Mouse (Mus musculus) adrenal gland, postnatal 10 days (tissue): Measurements from ENCODE around the gene Cep290. TPM values are rescaled to one million over a fixed set of nuclear protein-coding genes. Genes with fewer than 3 reads are reported as not detected.
"Not testable (repeated sequence)": the region's sequence is repeated elsewhere in the genome, so short reads cannot be mapped to it uniquely, and the experiment has no call there.

Experiments used
- DNase-seq: peaks from one replicate; pipeline ENCODE4 v3.0.0; 2021; ENCODE audit warnings: mixed read lengths
- long read RNA-seq, 2 experiments: library from polyadenylated mRNA; stranded (forward); transcript quantifications; one replicate each; pipeline ENCODE4 v2.0.0; 2021
- total RNA-seq, 2 experiments: library from RNA; stranded (reverse); gene quantifications; 2 replicates each; pipeline ENCODE4 v1.2.3; 2021

Cep290 gene
- 1 to 10 TPM; 6.5 to 7.9 TPM for total RNA-seq
- long read RNA-seq, experiment 1, partial matches to known transcripts: 2 of 5 reads
- long read RNA-seq, experiment 1, other reads (novel, unspliced or antisense): 3 of 5 reads
- long read RNA-seq, experiment 2: 0 reads

- DNase-seq: peak; percentile 92
These were observed at the start of gene Cep290, which contains the start of gene Tmtc3 for GRCm38 (mm10) chr10:100487097-100487978. Gene Cep290, plus strand, starts transcription at chr10:100487558. Gene Tmtc3, minus strand, starts transcription at chr10:100487350.

DNA sequence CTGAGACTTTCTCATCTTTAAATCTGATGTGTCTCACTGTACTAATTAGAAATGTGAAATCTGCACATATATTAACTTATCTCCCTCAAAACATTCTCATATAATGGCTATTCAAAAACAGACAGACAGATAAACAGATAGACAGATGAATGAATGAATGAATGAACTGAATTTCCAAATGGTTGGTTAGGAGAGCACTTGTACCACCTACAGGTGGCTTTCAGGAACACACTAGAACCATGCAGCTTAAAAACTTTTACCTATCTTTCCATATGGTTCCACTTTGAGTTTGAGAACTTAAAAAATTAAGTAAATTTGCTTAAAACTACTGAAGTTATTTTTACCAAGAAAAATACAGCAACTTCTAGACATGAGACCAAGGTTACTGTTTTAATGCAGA, 38.0 kb upstream of the Cep290 start:
- no peak for DNase-seq

DNA sequence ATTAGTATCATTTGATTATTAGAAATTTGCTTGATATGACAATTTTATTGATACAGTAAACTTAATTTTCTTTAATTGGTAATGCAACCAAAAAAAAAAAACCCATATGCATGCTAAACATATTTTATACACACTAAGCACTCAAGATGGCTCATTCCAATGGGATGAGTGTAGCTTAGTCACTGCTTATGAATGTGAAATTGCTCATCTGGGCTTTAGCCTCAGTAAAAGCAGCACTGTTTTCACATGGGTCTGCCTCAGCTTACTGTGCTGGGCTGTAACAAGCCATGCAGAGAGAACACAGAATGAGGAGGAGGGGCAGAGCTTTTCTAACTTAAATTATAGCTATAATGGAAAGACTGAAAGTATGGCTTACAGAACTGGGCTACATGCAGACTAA, 26.8 kb upstream of the Cep290 start:
- no peak for DNase-seq

DNA sequence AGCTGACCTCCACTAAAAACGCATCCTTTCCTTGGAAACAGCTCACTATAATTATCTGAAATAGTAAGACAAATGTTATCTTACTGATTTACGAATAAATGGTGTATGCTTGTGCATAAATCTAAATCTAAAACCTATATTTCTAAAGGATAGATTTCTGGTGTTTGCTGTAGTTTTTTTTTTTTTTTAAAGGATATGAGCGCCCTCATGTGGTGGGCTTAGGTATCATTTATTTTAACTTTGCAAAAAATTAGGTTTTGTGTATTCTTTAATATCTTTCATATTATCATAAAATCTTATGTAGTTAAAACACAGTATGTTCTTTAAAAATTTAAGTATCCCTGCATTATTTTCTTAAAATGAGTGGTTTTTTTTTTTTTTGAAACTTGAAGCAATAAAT, 12.3 kb upstream of the Cep290 start:
- no peak for DNase-seq

DNA sequence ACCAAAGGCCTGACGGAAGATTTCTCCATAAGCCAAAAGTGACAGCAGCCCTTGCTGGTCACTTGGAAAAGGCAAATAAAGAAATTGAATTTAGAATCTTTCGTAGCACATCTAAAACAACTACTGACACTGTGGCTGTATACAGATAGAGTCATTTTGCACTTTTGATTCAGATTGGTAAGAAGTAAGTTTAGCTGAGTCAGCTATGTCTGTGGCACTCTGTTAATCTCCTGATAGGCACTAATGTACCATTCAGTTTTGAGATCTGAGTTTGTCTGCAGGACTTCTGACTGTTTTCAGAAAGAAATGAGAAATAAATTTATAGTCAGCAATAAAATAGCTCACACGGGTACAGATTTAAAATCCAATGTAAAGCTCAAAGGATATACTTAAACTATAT, 7.8 kb upstream of the Cep290 start:
- DNase-seq: no peak

- no peak for DNase-seq
These were observed 659 bp upstream of the Cep290 start for GRCm38 (mm10) chr10:100486701-100487096.

DNA sequence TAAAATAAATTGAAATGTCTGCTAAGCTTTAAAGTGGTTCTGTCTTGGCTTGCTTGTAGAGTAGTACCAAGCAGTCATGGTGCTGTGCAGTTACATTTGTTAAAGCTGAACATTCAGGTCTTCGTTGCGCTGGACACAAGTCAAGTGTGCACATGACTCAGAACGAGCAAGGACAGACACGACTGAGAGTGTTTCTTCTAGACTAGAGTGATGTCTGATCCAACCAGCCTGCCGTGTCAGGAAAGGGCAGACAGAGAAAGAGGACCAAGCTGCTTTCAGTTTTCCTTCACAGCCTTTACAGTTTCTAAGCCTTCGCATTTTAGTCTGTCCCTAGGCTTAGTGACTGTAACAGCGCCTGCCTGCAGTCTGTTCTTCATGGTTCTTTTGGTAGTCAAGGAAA, 4.6 kb downstream of the Cep290 start:
- peak; percentile 26 for DNase-seq

DNA sequence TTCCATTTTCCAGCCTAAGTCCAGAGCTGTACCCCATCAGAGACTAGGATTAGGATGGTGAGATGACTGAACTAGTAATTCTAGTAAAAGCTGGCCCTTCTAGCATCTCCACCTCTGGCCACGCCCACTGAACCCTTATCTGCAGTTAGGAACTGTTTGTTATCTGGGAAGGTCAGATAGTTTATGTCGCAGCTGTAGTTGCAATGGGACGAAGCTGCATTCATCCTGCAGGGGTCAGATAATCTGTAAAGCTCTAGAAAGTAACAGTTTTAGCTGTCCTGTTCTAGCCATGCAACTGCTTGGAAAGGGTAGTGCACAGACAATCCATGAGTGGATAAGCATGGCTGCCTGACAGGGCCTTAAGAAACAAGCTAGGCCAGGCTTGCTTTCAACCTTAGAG, 11.0 kb downstream of the Cep290 start:
- no peak for DNase-seq

DNA sequence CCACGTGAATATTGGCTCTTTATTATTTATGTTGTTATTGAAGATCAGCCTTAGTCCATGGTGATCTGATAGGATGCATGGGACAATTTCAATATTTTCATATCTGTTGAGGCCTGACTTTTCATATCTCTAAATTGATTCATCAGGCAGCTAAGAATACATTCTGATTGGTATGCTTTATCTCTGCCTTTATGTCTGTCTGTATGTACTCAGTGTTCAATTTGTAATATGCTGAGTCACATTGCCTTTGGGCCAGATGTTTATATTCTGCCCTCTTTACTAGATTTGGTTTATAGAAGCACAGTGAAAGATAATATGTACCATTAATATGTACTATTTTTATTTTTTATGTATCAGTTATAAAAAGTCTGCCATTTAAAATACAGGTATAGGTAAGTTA, 20.8 kb downstream of the Cep290 start:
- DNase-seq: no peak

DNA sequence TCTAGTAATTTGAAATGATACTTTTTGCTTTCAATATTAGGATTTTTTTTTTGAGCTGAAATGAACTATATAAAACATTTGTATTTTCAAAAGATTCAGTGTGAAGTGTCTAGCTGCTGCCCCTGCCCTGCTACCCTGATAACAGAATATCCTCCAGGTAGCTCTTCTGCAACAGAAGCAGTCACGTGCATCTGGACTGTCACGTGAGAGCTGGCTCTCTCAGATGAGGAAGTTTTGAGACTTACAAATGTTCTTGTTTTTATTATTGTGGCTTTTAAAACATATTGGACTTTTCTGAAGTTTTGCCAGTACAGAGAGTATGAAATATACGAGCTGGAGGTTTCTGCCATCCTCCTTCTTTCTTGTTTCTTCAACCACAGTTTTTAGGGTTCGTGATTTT, 34.3 kb downstream of the Cep290 start:
- DNase-seq: no peak

GRCm38 (mm10) chr10:100522330-100522729, 35.0 kb downstream of the Cep290 start:
- no peak for DNase-seq

DNA sequence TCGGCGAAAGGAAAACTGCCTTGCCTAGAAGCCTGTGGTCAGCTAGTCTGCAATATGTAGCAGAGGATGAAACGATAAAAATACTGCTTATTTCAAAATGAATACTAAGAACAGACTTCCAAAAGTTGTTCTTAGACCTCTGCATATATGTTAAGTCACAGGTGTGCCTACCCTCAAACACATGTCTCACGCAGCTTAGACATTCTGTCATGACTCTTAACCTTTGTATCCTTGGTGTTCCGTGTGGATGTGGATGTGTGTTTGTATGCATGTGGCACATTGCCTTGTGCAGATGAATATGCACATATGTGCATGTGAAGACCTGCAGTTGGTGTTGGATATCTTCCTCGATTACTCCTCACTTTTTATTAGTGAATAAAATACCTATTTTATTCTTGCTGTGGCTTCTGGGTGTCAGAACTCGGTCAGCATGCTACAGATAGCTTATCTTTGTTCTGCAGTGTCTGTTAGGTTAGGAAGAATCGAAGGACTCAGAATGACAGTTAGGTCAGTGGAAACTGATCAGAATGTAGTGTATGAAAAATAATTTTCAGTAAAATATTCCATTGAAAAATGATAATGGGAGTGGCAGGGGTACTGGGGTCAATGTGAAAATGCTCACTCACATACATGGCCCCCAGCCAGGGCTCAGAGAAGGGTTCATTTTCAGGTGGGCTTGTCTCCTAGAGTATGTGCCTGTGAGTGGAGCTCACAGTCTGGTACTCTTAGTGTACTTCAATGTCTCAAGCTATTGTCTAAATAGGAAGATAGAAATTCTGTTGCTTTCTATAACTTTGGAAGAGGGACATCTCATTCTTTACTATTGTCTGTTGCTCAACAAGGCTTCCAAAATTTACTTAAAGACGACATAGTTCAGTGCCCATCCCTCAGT, 37.4 kb downstream of the Cep290 start:
- no peak for DNase-seq

DNA sequence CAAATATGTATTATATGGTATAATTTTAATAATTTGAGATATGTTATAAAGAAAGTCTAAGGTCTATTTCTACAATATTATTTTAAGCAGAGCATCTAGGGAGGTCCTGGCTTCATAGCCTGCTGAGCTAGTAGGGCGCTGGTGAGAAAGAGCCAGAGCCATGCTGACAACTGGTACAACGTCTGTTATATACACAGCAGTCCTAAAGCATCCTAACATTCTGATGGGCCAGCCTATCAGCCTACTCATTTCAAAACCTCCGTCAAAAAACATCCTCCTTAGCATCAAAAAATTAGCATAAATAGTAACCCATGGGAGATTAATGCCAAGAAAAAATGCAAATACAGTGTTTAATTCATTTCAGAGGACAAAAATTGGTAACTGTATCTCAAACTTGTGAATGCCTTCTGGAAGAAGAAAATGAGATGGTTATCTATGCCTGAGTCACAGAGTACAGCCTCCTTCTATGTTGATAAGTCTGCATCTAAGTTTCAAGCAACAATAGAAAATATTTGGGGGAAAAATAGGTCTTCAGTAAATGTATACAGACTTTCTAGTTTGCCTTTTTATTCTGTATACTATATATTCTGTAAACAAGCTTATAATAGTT, 69.3 kb downstream of the Cep290 start:
- no peak for DNase-seq

DNA sequence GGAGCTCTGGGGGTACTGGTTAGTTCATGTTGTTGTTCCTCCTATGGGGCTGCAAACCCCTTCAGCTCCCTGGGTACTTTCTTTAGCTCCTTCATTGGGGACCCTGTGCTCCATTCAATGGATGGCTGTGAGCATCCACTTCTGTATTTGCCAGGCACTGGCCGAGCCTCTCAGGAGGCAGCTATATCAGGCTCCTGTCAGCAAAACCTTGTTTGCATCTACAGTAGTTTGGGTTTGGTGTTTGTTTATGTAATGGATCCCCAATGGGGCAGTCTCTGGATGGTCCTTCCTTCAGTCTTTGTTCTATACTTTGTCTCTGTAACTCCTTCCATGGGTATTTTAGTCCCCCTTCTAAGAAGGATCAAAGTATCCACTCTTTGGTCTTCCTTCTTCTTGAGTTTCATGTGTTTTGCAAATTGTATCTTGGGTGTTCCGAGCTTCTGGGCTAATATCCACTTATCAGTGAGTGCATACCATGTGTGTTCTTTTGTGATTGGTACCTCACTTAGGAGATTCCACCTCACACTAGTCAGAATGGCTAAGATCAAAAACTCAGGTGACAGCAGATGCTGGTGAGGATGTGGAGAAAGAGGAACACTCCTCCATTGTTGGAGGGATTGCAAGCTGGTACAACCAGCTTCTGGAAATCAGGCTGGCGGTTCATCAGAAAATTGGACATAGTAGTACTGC, 73.0 kb downstream of the Cep290 start:
- not testable (repeated sequence) for DNase-seq

DNA sequence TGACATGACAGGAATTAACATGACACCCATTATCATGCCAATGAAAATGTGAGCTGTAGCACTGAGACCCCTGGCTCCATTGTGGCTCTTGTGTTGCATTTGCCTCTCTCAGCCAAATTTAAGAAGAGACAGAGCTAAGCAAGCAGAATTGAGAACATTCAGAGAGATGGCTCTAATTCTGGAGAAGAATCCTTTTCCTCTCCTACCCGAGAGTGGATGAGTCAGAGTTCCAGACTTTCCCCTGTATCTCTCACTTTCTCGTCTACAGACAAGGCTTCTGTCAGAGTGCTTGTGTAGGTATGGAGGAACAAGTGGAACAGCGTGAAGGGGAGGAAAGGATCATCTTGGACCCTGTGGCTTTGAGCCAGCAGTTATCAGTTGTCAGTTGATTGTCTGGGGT, 76.8 kb downstream of the Cep290 start:
- DNase-seq: no peak

DNA sequence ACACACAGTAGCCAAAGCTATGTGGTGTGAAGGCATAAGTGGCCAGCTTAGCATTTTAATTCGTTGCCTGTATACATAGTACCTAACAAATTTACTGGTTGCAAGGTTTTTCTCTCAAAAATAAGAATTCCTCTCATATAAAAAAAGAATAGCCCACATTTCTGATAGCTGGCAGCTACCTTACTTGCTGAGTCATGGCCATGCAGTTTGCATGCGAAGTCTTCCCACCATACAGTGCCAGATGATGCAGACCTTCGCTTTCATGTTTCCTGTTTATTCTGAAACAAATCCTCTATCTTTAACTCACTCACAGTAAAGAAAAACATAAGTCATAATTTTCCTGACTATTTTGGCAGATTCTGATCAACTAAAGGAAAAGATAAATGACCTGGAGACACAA, 84.3 kb downstream of the Cep290 start:
- DNase-seq: no peak

DNA sequence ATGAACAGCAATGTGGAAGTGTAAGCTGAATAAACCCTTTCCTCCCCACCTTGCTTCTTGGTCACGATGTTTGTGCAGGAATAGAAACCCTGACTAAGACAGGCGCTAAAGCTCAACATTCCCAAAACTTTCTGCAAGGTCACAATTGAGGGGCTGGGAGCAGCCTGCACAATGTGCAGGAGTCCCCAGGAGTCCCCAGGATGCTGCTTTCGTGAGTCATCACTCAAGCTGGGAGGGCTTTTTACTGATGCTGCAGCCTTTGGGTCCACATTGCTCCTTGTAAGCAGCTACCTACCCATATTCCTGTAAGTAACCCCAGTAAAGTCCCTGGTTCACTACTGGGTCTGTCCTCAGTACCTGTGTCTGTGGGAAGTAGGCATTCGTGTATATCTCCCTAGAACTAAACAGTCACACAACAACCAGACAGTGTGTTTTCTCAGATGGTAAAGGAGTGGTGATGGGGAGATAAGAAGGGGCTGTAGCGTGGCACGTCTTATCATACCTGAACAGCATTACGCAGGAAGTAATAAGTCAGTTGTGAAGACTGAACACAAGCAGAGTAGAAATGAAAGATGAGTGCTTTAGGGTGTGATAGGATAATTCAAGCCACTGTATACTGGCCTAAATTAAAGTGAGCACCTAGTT, 87.3 kb downstream of the Cep290 start:
- no peak for DNase-seq

GRCm38 (mm10) chr10:100575294-100575693, 87.9 kb downstream of the Cep290 start:
- no peak for DNase-seq

GRCm38 (mm10) chr10:100584178-100584577, 96.8 kb downstream of the Cep290 start:
- peak; percentile 13 for DNase-seq

- no peak for DNase-seq
These were observed 101.2 kb downstream of the Cep290 start for GRCm38 (mm10) chr10:100588524-100588923.

- peak; percentile 93 for DNase-seq
These were observed 101.6 kb downstream of the Cep290 start for GRCm38 (mm10) chr10:100588932-100589388.
